Mouse (Mus musculus) effector memory CD4-positive, alpha-beta T cell, adult 7 months (primary cell): Measurements from ENCODE around the gene Gm17783. TPM values are rescaled to one million over a fixed set of nuclear protein-coding genes. Genes with fewer than 3 reads are reported as not detected.

Source experiments
- polyA plus RNA-seq: library from polyadenylated mRNA; unstranded; fragments of 100-300 nt; shearing (Covaris generic); gene quantifications from one replicate; pipeline ENCODE4 v1.2.1, GENCODE M21; 2017

Gm17783 gene
- not detected for polyA plus RNA-seq

DNA sequence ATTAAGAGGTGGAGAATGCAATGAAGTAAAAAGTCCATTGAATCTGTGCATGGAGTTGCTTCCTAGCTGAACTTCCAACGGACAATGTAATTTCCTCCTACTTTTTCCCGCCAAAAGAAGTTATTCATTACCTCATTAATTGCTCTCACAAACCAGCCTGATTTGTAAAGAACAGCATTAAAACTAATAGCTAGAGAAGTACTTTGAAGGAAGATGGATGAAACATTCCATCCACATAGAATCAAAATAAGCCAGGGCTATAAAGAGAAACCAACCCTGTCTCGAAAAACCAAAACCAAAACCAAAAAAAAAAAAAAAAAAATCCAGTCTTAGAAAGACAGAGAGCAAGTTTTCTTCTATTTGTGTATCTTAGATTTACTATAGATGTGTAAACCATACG, at the start of gene Gm17783:
TSS of gene Gm17783 (minus strand) at position 101 of the 400 bp plus-strand sequence.

DNA sequence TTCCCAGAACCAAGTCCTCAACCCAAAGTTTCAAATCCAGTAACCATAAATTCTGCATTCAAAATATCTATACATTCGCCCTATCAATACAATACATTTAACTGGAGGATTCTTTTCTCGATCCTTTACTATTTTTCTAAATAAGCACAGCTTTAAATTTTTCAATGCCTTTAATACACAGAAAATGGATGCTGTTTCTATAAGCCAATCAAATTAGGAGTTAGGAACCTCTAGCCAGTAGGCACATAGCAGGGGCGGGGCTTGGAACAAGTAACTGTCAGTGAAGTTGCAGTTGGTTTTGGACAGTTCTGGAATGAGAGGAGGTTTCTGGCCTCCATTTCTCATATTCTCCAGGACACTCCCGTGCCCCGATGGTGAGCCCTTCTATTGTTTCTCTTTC, 3.2 kb upstream of the Gm17783 start, which contains the start of gene Slc9c1:
TSS of gene Slc9c1 (plus strand) at position 301 of the 400 bp plus-strand sequence.

DNA sequence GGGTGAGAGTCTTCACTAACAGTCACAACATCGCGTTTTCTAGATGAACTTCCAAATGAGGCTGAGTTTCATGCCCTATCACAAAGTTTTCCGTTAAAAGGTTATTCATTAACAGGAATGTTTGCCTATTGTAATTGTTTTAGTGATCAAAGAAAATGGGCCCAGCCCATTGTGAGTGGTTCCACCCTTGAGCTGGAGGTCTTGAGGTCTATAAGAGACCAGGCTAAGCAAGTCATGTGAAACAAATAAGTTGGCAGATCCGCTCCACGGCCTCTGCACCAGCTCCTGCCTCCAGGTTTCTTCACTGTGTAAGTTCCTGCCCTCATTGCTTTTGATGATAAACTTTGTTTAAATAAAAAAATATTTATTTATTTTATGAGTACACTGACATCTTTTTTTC, 38.9 kb downstream of the Gm17783 start, which contains the start of gene Gm609:
TSS of gene Gm609 (minus strand) at position 43 of the 400 bp plus-strand sequence.

Other genes starting within 250 kb of the Gm17783 start
- 4.3 TPM for gene Cd200, start 123.0 kb downstream of the Gm17783 start, polyA plus RNA-seq
- 0.21 TPM for gene Gm609, start 39.1 kb downstream of the Gm17783 start, polyA plus RNA-seq
- gene Slc9c1, start 3.3 kb upstream of the Gm17783 start, polyA plus RNA-seq, result not detected
- gene Gcsam, start 78.3 kb upstream of the Gm17783 start, polyA plus RNA-seq, result 0.49 TPM
- gene BC016579, start 122.0 kb upstream of the Gm17783 start, polyA plus RNA-seq, result not detected
- not detected for gene Tmprss7, start 161.6 kb upstream of the Gm17783 start, polyA plus RNA-seq
- not detected for gene Tagln3, start 192.6 kb upstream of the Gm17783 start, polyA plus RNA-seq
- 30.8 TPM for gene Abhd10, start 210.9 kb upstream of the Gm17783 start, polyA plus RNA-seq